Mouse (Mus musculus): ENCODE measurements around the gene Gh.
A peak's percentile ranks its signal among the peaks of the same experiment; 100 is the strongest.

Gh gene

GRCm38 (mm10) chr11:106307432-106307831 is 5.8 kb upstream of the Gh start:
- DNase-seq, result no peak

- no peak for DNase-seq
Observed at GRCm38 (mm10) chr11:106306758-106307157, 5.1 kb upstream of the Gh start.

GRCm38 (mm10) chr11:106306065-106306385 is 4.4 kb upstream of the Gh start:
- DNase-seq, result no peak

DNA sequence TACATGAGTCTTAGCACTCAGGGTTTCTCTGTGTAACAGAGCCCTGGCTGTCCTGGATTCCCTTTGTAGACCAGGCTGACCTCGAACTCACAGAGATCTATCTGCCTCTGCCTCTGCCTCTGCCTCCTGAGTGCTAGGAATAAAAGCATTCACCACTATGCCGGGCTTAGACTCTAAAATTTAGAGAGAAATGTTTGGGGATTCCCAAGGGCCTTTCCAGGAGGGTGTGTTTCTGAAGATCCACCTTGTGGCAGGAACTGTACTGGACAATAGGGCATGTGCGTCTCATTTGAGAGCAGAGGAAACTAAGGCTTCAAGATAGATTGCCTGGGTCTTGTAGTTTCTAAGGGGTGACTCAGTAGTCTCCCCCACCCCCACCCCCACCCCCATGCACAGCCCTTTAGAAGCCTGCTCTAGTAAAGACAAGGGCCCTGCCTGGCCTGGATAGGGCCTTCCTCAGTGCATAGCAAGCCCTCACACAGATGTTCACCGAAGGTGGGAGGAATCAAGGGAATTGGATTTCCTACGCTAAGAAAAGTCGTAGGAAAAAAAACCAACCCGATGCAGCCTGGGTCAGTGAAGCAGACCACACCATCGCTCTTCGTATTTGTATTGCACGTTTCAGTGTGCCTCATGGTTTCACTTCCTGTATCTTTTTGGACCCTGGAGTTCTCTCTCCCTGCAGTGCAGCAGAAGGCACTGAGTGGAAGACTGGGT is 3.8 kb upstream of the Gh start:
- DNase-seq, result no peak

DNA sequence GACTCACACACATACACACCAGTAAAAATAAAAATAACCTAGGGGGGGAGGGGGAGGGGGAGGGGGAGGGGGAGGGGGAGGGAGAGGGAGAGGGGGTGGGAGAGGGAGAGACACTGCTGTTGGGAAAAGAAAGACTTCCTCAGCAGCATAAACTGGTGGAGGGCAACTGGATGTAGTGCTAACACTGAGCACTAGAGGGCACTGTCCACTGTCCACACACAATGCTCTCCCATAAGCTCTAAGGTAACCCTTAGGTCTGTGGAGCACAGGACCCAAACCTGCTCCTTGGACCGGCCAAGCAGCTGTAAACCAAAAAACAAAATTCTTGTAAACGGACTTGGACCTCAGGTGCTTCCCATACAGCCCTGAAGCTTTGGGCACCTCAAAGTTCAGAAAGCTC is 969 bp upstream of the Gh start:
- peak; percentile 57 to 77 for DNase-seq

- no peak for DNase-seq
Observed at GRCm38 (mm10) chr11:106291861-106292260, 9.8 kb downstream of the Gh start.

DNA sequence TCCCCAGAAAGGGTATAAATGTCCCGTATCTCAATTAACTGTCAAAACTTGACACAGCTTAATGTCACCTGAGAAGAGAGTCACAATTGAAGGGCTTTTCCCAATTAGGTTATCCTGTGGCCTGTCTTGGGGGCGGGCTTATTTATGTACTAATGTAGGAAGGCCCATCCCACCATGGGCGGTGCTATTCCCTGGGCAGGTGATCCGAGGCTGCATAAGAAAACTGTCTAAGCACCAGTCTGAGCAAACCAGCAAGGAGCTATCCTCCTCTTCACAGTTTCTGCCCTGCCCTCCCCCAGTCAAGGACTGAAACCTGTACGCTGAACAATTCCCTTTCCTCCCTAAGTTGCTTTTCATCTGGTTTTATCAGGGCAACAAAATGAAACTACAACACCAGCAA is 11.3 kb downstream of the Gh start:
- DNase-seq, result no peak

GRCm38 (mm10) chr11:106289369-106289768 is 12.3 kb downstream of the Gh start:
- DNase-seq, result peak; percentile 81 to 85

GRCm38 (mm10) chr11:106286987-106287386 is 14.7 kb downstream of the Gh start:
- DNase-seq, result no peak

DNA sequence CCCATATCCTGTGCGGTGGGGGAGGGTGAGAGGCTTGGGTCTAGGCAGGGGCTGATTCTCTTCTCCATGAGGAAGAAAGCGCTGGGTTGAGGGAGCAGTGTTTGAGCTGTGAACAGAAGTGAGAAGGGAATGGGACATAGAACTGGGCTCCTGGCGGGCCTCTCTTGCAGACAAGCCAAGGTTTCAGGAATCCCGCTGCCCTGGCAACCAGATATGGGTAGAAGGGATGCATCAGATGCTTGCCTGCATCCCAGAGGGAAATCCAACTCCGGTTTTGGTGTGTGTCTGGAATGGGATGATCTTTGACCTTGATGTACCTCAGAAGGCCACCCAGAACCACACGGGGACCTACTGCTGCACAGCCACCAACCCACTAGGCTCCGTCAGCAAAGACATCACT is 15.5 kb downstream of the Gh start:
- no peak for DNase-seq

DNA sequence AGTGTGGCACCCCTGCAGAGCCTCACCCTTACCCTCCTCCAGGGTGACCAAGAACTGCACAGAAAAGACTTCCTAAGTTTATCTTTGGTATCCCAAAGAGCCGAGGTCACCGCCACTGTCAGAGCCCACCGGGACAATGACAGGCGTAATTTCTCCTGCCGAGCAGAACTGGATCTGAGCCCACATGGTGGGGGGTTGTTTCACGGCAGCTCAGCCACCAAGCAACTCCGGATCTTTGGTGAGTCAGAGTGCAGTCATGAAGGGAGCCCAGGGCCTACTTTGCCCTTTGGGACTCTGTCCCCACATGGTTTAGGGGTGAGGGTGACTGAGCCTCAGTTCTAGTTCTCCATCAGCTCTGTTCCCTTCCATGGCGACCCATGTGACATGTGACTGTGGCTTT is 17.5 kb downstream of the Gh start:
- DNase-seq, result peak in 1 of 2 experiments; percentile 13

- no peak for DNase-seq
Observed at GRCm38 (mm10) chr11:106283371-106283770, 18.3 kb downstream of the Gh start.

DNA sequence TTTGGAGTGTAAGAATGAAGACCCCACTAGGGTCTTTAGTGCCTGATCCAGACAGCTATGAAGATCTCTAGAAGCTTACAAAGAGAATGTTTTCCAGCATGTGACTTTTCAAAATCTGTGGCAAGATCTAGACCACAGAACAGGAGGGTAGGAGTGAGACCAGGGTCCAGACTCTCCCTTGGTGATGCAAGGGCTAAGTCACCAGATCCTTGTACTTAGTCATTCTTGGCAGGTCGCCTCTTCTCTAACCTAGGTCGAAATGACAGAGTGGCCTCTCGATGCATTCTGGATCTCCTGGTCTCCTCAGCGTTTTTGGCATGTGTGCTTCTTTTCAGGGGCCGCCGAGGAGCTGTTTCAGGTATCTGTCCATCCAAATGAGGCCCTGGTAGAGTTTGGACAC is 19.2 kb downstream of the Gh start:
- no peak for DNase-seq

DNA sequence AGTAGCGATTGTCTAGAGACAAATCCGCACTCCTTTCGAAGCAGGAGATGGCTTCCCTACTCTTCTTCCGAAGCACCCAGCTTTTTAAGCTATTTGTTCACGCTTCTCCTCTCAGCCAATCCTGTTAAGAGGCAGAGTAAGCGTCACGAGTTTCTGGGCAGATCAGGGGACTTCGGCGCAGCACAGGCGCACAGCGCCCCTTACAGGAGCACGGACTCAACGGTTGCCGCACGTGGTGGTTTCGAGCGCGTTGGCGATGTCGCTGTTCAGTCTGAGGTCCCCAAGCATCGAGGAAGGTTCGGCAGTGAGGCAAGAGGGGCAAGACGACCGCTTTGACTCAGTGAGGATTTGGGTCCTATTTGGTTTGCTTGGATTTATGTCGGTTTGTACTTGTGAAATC is 25.2 kb downstream of the Gh start, which contains the start of gene Tcam1:
Tcam1 (plus strand) TSS at position 219 of the 400 bp plus-strand sequence.
- peak; percentile 92 to 97 for DNase-seq

DNA sequence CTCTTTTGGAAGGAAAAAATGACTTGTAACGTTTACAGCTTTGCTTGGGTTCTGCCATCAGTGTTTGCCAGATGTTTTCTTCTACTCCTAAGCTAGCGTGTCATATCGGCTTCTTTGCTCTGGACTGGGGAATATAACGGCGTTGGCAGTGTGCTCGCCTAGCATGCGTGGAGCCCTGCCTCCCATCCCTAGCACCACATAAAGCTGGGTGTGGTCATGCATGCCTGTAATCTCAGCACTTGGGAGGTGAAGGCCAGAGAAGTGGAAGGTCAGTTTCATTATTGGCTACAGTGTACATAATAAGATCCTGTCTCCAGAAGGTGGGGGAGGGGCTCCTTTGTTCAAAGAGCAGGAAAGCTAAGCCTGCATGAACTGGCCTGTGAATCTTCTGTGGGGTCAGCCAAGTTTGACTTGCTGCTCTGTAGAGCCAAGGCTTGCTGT is 26.7 kb downstream of the Gh start:
- DNase-seq, result peak; percentile 75 to 82

DNA sequence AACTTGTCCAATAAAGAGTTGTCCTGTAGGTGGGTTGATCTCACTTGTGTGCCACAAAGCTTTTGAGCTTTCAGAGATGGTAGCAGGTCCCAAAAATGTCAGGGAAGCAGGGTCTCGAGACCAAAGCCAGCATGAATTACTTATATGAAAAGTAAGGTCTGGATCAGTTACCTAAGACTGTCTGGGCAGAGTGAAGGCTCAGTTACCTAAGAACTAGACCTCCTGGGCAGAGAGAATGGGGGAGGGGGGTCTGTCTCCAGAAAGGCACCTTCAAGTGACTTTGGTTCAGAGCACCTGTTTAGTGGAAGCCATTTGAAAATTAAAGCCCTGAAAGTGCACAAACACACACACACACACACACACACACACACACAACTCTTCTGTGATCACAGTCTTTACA is 27.3 kb downstream of the Gh start:
- DNase-seq, result peak in 1 of 2 experiments; percentile 29

DNA sequence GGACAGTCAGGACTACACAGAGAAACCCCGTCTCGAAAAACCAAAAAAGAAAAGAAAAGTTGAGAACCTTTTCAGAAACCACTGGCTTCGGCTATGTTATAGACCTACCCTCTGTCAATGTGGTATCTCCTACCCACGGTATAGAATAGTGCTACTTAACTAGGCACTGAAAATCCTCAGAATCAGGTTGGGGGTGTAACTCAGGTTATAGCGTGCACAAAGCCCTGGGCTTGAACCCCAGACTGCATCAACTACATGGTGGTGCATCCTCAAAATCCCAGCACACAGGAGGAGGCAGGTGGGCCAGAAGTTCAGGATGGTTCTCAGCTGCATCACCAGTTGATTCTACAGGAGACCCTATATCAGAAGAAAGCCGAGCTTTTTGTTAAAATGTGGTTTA is 27.9 kb downstream of the Gh start:
- peak in 1 of 2 experiments; percentile 24 for DNase-seq

- DNase-seq, result no peak
Observed at GRCm38 (mm10) chr11:106273311-106273684, 28.4 kb downstream of the Gh start.

- DNase-seq, result peak; percentile 100
Observed at GRCm38 (mm10) chr11:106272644-106273310, 28.9 kb downstream of the Gh start, which contains the start of gene Smarcd2. Gene Smarcd2, minus strand, starts transcription at chr11:106272972.

- peak; percentile 46 to 72 for DNase-seq
Observed at GRCm38 (mm10) chr11:106271794-106272643, 29.6 kb downstream of the Gh start.

DNA sequence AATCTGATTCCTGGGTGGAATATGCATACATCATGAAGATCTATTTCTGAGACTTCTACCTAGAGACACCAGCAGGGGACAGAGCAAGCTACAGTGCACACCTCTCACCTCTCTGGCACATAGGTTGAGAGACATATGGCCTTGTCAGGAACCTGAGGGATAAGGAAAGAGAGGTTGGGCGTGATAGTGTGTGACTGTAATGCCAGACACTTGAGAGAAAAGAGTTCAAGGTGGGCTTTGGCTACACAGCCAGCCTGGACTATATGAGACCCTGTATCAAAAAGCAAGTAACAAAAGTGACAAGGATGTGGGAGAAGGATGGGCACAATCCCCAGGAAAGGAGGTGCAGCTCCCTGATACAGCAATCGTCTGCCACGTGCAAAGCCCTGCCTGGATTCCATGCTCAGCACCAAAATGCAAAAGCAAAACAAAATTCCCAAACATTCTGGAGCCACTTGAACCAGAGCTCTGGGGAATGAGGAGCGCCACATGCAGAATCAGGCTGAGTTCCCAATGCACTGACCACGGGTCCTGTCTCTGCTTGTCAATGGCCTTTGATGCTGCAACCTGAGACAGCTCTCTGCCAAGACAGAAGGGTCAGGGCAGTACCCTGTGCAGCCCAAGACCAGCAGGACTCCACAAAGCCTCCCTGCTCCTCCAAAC is 30.4 kb downstream of the Gh start:
- DNase-seq, result peak in 1 of 2 experiments; percentile 49

GRCm38 (mm10) chr11:106269060-106269431 is 32.6 kb downstream of the Gh start:
- DNase-seq, result peak; percentile 28 to 51

Measured in kidney, postnatal 25 days (tissue).